Mouse (Mus musculus) hindlimb bud, embryonic 11.5 days (tissue): ENCODE measurements around the gene Stx6.

Experiments used
- DNase-seq: peaks from one replicate; pipeline ENCODE4 v3.0.0-alpha.2; 2012; ENCODE audit warnings: low read depth, low spot score; ENCODE audit errors: extremely low spot score

The Stx6 gene

GRCm38 (mm10) chr1:155205311-155205710 is 46.8 kb downstream of the Stx6 start:
- DNase-seq = no peak

- no peak for DNase-seq
Measured at GRCm38 (mm10) chr1:155205822-155206660, 47.5 kb downstream of the Stx6 start.

GRCm38 (mm10) chr1:155207859-155208258 is 49.3 kb downstream of the Stx6 start:
- no peak for DNase-seq

- DNase-seq = no peak
Measured at GRCm38 (mm10) chr1:155210011-155210763, 51.7 kb downstream of the Stx6 start.

GRCm38 (mm10) chr1:155211017-155211416 is 52.5 kb downstream of the Stx6 start:
- DNase-seq = no peak

GRCm38 (mm10) chr1:155212081-155212480 is 53.6 kb downstream of the Stx6 start:
- no peak for DNase-seq

GRCm38 (mm10) chr1:155212493-155212892 is 54.0 kb downstream of the Stx6 start:
- DNase-seq = peak; percentile 56

GRCm38 (mm10) chr1:155212936-155213774 is 54.6 kb downstream of the Stx6 start:
- no peak for DNase-seq

- DNase-seq = no peak
Measured at GRCm38 (mm10) chr1:155213912-155214311, 55.4 kb downstream of the Stx6 start.

- DNase-seq = no peak
Measured at GRCm38 (mm10) chr1:155215066-155215764, 56.7 kb downstream of the Stx6 start.

GRCm38 (mm10) chr1:155216313-155216712 is 57.8 kb downstream of the Stx6 start:
- DNase-seq = no peak

- DNase-seq = no peak
Measured at GRCm38 (mm10) chr1:155216844-155217243, 58.3 kb downstream of the Stx6 start.

- no peak for DNase-seq
Measured at GRCm38 (mm10) chr1:155217865-155218541, 59.5 kb downstream of the Stx6 start.

GRCm38 (mm10) chr1:155218924-155219323 is 60.4 kb downstream of the Stx6 start:
- DNase-seq = no peak

- DNase-seq = no peak
Measured at GRCm38 (mm10) chr1:155222101-155222669, 63.7 kb downstream of the Stx6 start.

GRCm38 (mm10) chr1:155223036-155223435 is 64.5 kb downstream of the Stx6 start:
- no peak for DNase-seq

- DNase-seq = no peak
Measured at GRCm38 (mm10) chr1:155223849-155224554, 65.5 kb downstream of the Stx6 start.

GRCm38 (mm10) chr1:155229464-155230411 is 71.2 kb downstream of the Stx6 start:
- DNase-seq = no peak
